Mouse (Mus musculus) kidney, embryonic 14.5 days (tissue): ENCODE data around the gene Rab5c. TPM values are rescaled to one million over a fixed set of nuclear protein-coding genes. Genes with fewer than 3 reads are reported as not detected.
A peak's percentile ranks its signal among the peaks of the same experiment; 100 is the strongest.

Source experiments
- ATAC-seq: fragments of 200-750 bp; cut with Nextera tagmentation; 2 replicates; pipeline ENCODE4 v1.8.0; 2017; ENCODE audit warnings: moderate number of reproducible peaks, mild to moderate bottlenecking, moderate TSS enrichment, moderate library complexity; ENCODE audit not compliant: low FRiP score, low TSS enrichment
- H3K27ac ChIP-seq: fragments of 300-500 bp; sonication (generic); 2 replicates; pipeline ENCODE4 v1.5.1; 2014; ENCODE audit warnings: low read depth, mild to moderate bottlenecking, low read length, moderate library complexity, mixed read lengths
- H3K27me3 ChIP-seq: fragments of 300-500 bp; sonication (generic); 2 replicates; pipeline ENCODE4 v1.6.1; 2014; ENCODE audit warnings: mild to moderate bottlenecking, low read length; ENCODE audit not compliant: control insufficient read depth, insufficient read depth
- H3K36me3 ChIP-seq: fragments of 300-500 bp; sonication (generic); 2 replicates; pipeline ENCODE4 v1.6.1; 2014; ENCODE audit warnings: low read length, mixed read lengths; ENCODE audit not compliant: control insufficient read depth, insufficient read depth
- H3K4me1 ChIP-seq: fragments of 300-500 bp; sonication (generic); 2 replicates; pipeline ENCODE4 v1.6.1; 2014; ENCODE audit warnings: low read length, mixed read lengths; ENCODE audit not compliant: control insufficient read depth, insufficient read depth
- H3K4me2 ChIP-seq: fragments of 300-500 bp; sonication (generic); replicated peaks from 2 replicates; pipeline ENCODE4 v1.6.1; 2014; ENCODE audit warnings: low read depth, mild to moderate bottlenecking, low read length
- H3K4me3 ChIP-seq: fragments of 300-500 bp; sonication (generic); 2 replicates; pipeline ENCODE4 v1.5.1; 2014; ENCODE audit warnings: mild to moderate bottlenecking, low read length
- H3K9ac ChIP-seq: fragments of 300-500 bp; sonication (generic); 2 replicates; pipeline ENCODE4 v1.6.1; 2014; ENCODE audit warnings: low read depth, mild to moderate bottlenecking, low read length, moderate library complexity
- H3K9me3 ChIP-seq: fragments of 300-500 bp; sonication (generic); 2 replicates; pipeline ENCODE4 v1.6.1; 2016; ENCODE audit warnings: low read length; ENCODE audit not compliant: control insufficient read depth
- WGBS: fragments of 180-500 bp; shearing (Covaris S2); extraction: QIAGEN DNeasy Blood & Tissue Kit; methylation state at CpG from one replicate; pipeline ENCODE4 v1.1.7; 2014; 5-methylcytosine and 5-hydroxymethylcytosine counted together
- polyA plus RNA-seq: library from polyadenylated mRNA; unstranded; fragments of >200 nt; fragmentation: Nextera tagmentation; extraction: Ambion mirVana; gene quantifications from 2 replicates; pipeline ENCODE4 v1.2.1, GENCODE M21; 2014

Rab5c gene
- polyA plus RNA-seq, 1 experiment from 2014 or later: 46.8 TPM

GRCm38 (mm10) chr11:100770646-100771408 lies 32.8 kb upstream of the Rab5c start, which contains the start of gene Ghdc:
Gene Ghdc (minus strand): TSS chr11:100770957.
- Histone ChIP-seq H3K36me3 (no peaks in the 10 kb centered on the region), H3K27ac (no peak within 1 kb of the TSS), H3K27me3 (no peaks in the 10 kb centered on the region), H3K4me3 (peak within 1 kb of the TSS; percentile 47), H3K9me3 (no peaks in the 10 kb centered on the region), H3K4me2 (peak within 1 kb of the TSS; percentile 43), H3K9ac (peak within 1 kb of the TSS; percentile 35), H3K4me1 (0 out of 2 replicates have a peak, but pooled peaks cover 5% of the 10 kb centered on the region)
- WGBS: 14% methylated on average over 17 of the region's 17 CpGs
- peak; percentile 74 for ATAC-seq

DNA sequence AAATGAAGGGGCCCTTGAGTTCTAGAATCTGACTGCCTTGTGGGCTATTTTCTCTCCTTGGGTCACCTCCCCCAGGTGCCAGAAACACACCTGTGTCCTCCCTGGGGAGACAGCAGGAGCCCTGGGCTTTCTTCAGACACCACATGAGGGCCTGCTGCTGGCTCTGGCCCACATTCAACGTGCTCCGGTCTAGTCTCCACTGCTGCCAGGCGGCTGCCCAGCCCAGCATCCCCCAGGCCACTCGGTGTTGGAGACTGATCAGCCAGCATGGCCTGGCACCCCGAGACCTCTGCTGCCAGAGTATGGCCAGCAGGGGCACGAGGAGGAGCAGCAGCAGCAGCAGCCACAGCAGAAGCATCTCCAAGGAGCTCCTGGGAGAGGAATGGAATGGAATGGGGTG lies 32.0 kb upstream of the Rab5c start:
- H3K4me2 ChIP-seq: peak overlapping the region; percentile 43
- peak overlapping the region; percentile 47 for H3K4me3 ChIP-seq
- peak overlapping the region; percentile 35; the same call in 1 of the 2 replicates for H3K9ac ChIP-seq
- H3K9me3 ChIP-seq: no peaks in the 10 kb centered on the region
- no peak overlapping the region for H3K27ac ChIP-seq
- WGBS: 60% methylated on average over 6 of the region's 6 CpGs
- H3K4me1 ChIP-seq: 0 out of 2 replicates have a peak, but pooled peaks cover 5% of the 10 kb centered on the region
- ATAC-seq: no peak
- H3K27me3 ChIP-seq: no peaks in the 10 kb centered on the region
- no peaks in the 10 kb centered on the region for H3K36me3 ChIP-seq

- no peaks in the 10 kb centered on the region for H3K27me3 ChIP-seq
- ATAC-seq: no peak
- no peak overlapping the region for H3K4me2 ChIP-seq
- H3K4me1 ChIP-seq: 0 out of 2 replicates have a peak, but pooled peaks cover 5% of the 10 kb centered on the region
- WGBS: 86% methylated on average over 5 of the region's 5 CpGs
- H3K27ac ChIP-seq: no peak overlapping the region
- H3K4me3 ChIP-seq: no peak overlapping the region
- no peaks in the 10 kb centered on the region for H3K9me3 ChIP-seq
- no peaks in the 10 kb centered on the region for H3K36me3 ChIP-seq
- H3K9ac ChIP-seq: no peak overlapping the region
Measured at GRCm38 (mm10) chr11:100767871-100768270, 29.9 kb upstream of the Rab5c start.

- H3K36me3 ChIP-seq: no peaks in the 10 kb centered on the region
- 83% methylated on average over 9 of the region's 9 CpGs for WGBS
- H3K9ac ChIP-seq: no peak overlapping the region
- H3K27me3 ChIP-seq: no peaks in the 10 kb centered on the region; the same call in 1 of the 2 replicates
- H3K9me3 ChIP-seq: no peaks in the 10 kb centered on the region
- 0 out of 2 replicates have a peak, but pooled peaks cover 5% of the 10 kb centered on the region for H3K4me1 ChIP-seq
- H3K4me2 ChIP-seq: no peak overlapping the region
- H3K4me3 ChIP-seq: no peak overlapping the region
- H3K27ac ChIP-seq: no peak overlapping the region
- ATAC-seq: no peak
Measured at GRCm38 (mm10) chr11:100766726-100767125, 28.7 kb upstream of the Rab5c start.

GRCm38 (mm10) chr11:100762831-100763230 lies 24.8 kb upstream of the Rab5c start, which contains the start of gene Hcrt:
Gene Hcrt (minus strand): TSS chr11:100762931.
- peak within 1 kb of the TSS; percentile 57; the same call in 1 of the 2 replicates for H3K9ac ChIP-seq
- no peak within 1 kb of the TSS for H3K27ac ChIP-seq
- 78% methylated on average over 7 of the region's 7 CpGs for WGBS
- peaks cover 21% of the 10 kb centered on the region for H3K27me3 ChIP-seq
- peak within 1 kb of the TSS; percentile 38 for H3K4me3 ChIP-seq
- no peaks in the 10 kb centered on the region for H3K36me3 ChIP-seq
- no peaks in the 10 kb centered on the region for H3K9me3 ChIP-seq
- H3K4me1 ChIP-seq: peaks cover 6% of the 10 kb centered on the region; the same call in 1 of the 2 replicates
- peak within 1 kb of the TSS; percentile 84 for H3K4me2 ChIP-seq
- ATAC-seq: no peak

DNA sequence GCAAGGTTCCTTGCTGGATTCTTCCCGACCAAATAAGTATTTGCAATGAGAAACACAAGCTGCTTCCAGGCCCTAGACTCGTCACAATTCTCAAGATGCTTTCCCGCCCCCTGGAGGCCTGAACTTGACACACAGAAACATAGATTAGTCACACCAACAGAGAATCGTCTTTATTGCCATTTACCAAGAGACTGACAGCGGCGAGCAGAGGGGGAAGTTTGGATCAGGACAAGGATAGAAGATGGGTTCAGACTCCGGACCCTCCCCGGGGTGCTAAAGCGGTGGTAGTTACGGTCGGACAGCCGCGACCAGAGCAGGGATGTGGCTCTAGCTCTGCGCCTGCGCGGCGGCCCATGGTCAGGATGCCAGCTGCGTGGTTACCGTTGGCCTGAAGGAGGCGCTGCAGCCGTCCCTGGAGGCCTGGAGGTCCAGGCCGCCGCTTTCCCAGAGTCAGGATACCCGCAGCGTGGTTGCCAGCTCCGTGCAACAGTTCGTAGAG lies 23.6 kb upstream of the Rab5c start:
- Histone ChIP-seq H3K9ac (peak overlapping the region; percentile 57; the same call in 1 of the 2 replicates), H3K4me3 (peak overlapping the region; percentile 38), H3K27ac (no peak overlapping the region), H3K4me1 (peaks cover 6% of the 10 kb centered on the region; the same call in 1 of the 2 replicates), H3K36me3 (no peaks in the 10 kb centered on the region), H3K4me2 (peak overlapping the region; percentile 84), H3K27me3 (peaks cover 21% of the 10 kb centered on the region), H3K9me3 (no peaks in the 10 kb centered on the region)
- peak; percentile 73; the same call in 1 of the 2 replicates for ATAC-seq
- WGBS: under 1% methylated on average over 26 of the region's 27 CpGs

- H3K9ac ChIP-seq: no peak within 1 kb of the TSS
- peaks cover 21% of the 10 kb centered on the region for H3K27me3 ChIP-seq
- no peaks in the 10 kb centered on the region for H3K36me3 ChIP-seq
- peaks cover 6% of the 10 kb centered on the region; the same call in 1 of the 2 replicates for H3K4me1 ChIP-seq
- H3K4me3 ChIP-seq: peak within 1 kb of the TSS; percentile 33
- under 1% methylated on average over 49 of the region's 51 CpGs for WGBS
- peak within 1 kb of the TSS; percentile 51 for H3K4me2 ChIP-seq
- H3K27ac ChIP-seq: no peak within 1 kb of the TSS
- H3K9me3 ChIP-seq: no peaks in the 10 kb centered on the region
- ATAC-seq: no peak
Measured at GRCm38 (mm10) chr11:100759611-100760233, 21.7 kb upstream of the Rab5c start, which contains the start of gene Kcnh4. Gene Kcnh4 (minus strand): TSS chr11:100759942.

DNA sequence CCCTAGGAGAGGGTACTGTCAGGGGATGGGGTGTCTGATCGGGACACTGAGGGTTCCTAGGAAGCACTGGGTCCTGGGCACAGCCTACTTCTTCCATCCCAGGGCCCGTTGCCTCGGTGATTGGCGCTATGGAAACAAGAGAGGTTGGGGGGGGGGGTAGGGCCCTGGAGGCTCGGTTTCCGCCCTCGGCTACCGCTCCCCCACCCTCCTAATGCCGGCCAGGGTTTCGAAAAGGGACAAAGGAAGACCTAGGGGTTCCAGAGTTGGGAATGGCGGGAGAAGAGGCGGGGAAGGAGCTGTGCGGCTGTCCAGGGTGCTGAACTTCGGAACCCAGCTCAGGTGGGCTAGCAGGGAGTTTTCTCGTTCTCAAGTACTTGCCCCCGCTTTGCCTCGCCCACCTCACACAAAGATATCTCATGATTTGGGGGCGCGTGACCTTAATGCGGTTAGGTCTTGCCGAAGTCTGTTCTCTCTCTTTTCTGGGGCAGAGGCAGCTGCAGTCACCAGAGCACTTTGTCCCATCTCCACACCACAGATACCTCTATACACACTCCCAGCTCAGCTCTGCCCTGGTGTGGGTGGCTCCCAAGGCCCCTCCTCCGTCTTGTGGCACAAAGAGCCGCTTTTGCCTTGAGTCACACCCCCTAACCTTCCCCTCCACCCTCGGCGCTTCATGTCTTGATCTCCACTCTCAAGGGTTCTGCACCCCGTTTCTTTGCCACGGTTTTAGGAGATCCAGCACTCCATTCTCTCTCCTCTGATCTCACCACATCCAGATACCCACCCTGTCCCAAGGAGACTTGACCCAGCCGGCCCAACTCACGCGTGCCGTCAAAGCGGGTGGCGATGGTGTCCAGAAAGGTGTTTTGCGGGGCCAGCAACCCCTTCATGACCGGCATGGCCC lies 20.9 kb upstream of the Rab5c start:
- Histone ChIP-seq H3K36me3 (no peaks in the 10 kb centered on the region), H3K4me1 (peaks cover 6% of the 10 kb centered on the region; the same call in 1 of the 2 replicates), H3K9me3 (no peaks in the 10 kb centered on the region), H3K4me3 (peak overlapping the region; percentile 33), H3K4me2 (peak overlapping the region; percentile 51), H3K27me3 (peaks cover 21% of the 10 kb centered on the region), H3K27ac (no peak overlapping the region), H3K9ac (no peak overlapping the region)
- no peak; the same call in 1 of the 2 replicates for ATAC-seq
- 1% methylated on average over 35 of the region's 35 CpGs for WGBS
